Mouse (Mus musculus): ENCODE results near the gene Chn2.

GRCm38 (mm10) chr6:54263890-54264289, 224.5 kb downstream of the Chn2 start:
- no peak for TF ChIP-seq POLR2A (IDR thresholded peaks at IDR 0.05; ENCODE audit: control insufficient read depth in 1 of 2, insufficient read depth in 1 of 2, low read depth in 1 of 2, low read length in 2 of 2, poor library complexity in 1 of 2)
- TF ChIP-seq CTCF (IDR thresholded peaks at IDR 0.05 in 2 of 3, conservative IDR thresholded peaks at IDR 0.05 in 1 of 3; ENCODE audit: control insufficient read depth in 1 of 3, insufficient read depth in 1 of 3, low read depth in 2 of 3, low read length in 3 of 3, poor library complexity in 1 of 3, severe bottlenecking in 1 of 3), result no peak
- no peak for TF ChIP-seq ZNF384 (IDR thresholded peaks at IDR 0.05; ENCODE audit: low read depth, low read length)
- TF ChIP-seq EP300 (IDR thresholded peaks at IDR 0.05; ENCODE audit: low read depth in 1 of 2, low read length in 2 of 2), result no peak
- TF ChIP-seq CHD2 (IDR thresholded peaks at IDR 0.05; ENCODE audit: low read length), result no peak
- no peak for TF ChIP-seq RAD21 (IDR thresholded peaks at IDR 0.05; ENCODE audit: low read depth, low read length)
- TF ChIP-seq NELFE (IDR thresholded peaks at IDR 0.05; ENCODE audit: low read depth, low read length), result no peak
- no peak for TF ChIP-seq GATA1 (IDR thresholded peaks at IDR 0.05; ENCODE audit: low read depth, low read length)
- no peak for TF ChIP-seq TAL1 (IDR thresholded peaks at IDR 0.05; ENCODE audit: low read length)
- TF ChIP-seq MYC (IDR thresholded peaks at IDR 0.05; ENCODE audit: low read depth, low read length), result no peak
- no peak for TF ChIP-seq MAX (IDR thresholded peaks at IDR 0.05; ENCODE audit: low read length)
- TF ChIP-seq USF2 (IDR thresholded peaks at IDR 0.05; ENCODE audit: borderline replicate concordance in 1 of 2, insufficient read depth in 1 of 2, low read depth in 1 of 2, low read length in 2 of 2), result no peak
- TF ChIP-seq TCF12 (IDR thresholded peaks at IDR 0.05; ENCODE audit: low read depth, low read length), result no peak
